Mouse (Mus musculus) gonadal fat pad, adult 2 months (tissue): ENCODE measurements around the gene Golph3. TPM values are rescaled to one million over a fixed set of nuclear protein-coding genes. Genes with fewer than 3 reads are reported as not detected.

Source experiments
- DNase-seq: peaks from one replicate; pipeline ENCODE4 v3.0.0-alpha.2; 2012; ENCODE audit warnings: low read depth
- polyA plus RNA-seq: library from polyadenylated mRNA; depleted of rRNA; stranded (reverse); fragments of >200 nt; gene quantifications from 2 replicates; pipeline ENCODE4 v1.2.3, GENCODE M21; 2012

Gene Golph3
- polyA plus RNA-seq, 1 experiment = 76.3 TPM

DNA sequence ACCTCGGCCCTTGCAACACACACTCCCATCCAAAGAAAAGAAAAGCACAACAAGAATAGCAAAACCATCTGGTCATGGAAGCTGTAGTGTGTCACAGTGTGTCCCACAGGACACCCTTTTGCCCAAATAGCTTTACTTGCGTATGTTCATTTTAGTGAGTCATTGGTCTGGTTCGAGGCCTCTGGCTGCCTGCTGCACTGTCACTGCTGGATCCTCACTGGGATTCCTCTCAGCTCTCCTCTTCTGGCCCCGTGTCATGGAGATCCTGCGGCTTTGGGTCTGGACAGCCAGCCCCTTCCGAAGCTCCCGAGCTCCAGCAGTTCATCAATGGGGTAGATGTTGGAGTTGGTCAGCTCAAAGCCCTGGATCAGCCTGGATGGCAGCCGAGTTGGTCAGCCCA, 2.8 kb upstream of the Golph3 start:
- DNase-seq = no peak

DNA sequence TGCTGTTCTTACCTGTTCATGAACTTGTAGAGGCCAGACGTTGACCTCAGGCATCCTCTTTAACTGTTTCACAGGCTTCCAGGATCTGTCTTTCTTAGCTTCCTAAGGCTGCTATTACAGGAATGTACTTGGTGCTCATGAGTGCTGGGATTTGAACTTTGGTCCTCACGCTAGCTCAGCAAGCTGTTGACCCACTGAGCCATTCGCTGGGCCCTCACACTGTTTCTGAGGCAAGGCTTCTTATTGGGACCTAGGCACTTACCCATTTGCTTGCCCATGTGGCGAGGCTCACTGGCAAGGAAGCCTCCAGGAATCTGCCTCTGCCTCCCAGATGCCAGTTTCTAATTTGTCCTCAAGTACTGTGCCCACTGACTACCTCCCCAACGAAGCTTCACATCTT, 1.4 kb upstream of the Golph3 start:
- DNase-seq = no peak

GRCm38 (mm10) chr15:12320441-12321090, 684 bp upstream of the Golph3 start:
- DNase-seq = peak; percentile 37

DNA sequence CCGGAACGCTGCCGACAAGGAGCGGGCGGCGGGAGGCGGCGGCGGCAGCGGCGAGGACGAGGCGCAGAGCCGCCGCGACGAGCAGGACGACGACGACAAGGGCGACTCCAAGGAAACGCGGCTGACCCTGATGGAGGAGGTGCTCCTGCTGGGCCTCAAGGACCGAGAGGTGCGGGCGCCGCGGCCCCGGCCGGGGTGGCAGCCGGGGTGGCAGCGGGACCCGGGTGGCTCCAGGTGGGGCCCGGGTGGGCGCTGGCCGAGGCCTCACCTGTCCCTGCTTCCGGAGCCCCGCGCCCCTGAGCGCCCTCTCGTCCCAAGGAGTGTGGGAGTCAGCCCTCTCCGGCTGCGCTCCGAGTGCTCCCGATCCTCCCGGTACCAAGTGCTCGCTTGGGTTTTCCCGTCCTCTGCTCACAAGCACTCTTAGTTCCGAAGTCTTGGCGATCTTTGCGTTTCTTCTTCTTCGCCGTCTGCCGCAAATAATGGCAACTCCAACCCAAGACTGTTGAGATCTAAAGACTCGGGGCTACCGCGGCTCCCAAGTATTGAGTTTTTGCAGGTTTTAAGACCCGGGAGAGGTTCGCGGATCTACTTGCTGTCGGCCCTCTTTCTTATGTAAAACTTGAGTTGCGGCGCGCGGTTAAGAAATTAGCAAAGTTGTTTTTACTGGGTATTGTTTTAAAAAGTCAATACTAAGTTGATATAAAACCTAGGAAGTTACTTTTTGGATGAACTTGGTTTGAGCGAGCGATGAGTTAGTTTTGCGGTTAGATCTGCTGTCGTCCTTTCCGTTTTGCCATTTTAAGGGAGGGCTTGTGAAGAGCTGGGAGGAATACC, 755 bp downstream of the Golph3 start, which contains the start of gene 1810049J17Rik:
Gene 1810049J17Rik, minus strand, starts transcription at position 112 of the 834 bp plus-strand sequence.
- no peak for DNase-seq

- no peak for DNase-seq
These were observed 1.6 kb downstream of the Golph3 start for GRCm38 (mm10) chr15:12322676-12323402.

DNA sequence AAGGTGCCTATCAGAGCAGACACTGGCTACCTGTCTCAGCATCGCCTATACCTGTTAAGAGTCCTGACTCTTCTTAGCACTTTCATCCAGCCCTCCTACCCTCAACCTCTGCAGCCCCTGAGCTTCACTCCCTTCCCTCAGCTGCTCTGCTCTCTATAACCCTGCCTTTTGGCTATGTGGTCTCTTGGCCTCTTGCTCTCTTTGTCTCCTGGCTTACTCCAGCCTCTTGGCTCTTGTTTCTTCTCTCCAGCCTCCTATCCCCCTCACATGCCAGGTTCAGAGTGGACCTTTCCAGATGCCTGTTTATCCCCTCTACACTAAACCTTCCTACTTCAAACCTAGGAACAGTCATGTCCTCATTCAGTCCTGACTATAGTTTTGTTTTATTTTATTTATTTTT, 3.1 kb downstream of the Golph3 start:
- DNase-seq = no peak

DNA sequence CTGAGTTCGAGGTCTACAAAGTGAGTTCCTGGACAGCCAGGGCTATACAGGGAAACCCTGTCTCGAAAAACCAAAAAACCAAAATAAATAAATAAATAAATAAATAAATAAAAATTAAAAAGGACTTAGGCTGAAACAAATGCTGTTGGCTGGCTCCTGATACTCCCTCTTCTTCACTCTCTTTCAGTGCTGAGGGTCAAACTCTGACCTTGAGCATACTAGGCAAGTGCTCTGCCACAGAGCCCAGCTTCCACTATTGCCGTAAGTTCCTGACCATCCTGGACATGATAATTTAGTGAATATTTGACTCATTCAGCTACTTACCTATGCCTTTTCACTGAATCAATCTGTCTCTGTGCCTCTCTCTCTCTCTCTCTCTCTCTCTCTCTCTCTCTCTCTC, 9.1 kb downstream of the Golph3 start:
- no peak for DNase-seq

DNA sequence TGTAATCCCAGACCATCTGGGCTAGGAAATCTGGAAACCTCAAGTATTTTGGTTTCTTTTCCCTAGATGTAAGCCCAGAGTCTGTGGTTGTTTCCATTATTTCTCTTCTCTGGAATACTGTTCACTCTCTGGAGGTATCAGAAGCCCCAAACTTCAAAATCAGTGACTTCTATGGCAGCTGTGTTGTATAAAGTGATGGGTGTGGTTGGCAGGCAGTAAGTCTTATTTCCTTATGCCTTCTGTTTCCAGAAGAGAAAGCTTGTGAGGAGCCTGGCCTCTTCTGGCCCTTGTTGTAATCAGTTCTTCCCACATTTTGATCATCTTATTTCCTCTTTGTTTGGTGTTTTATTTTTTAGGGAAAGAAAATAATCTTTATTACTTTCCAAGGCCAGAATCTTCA, 9.6 kb downstream of the Golph3 start:
- DNase-seq = no peak

GRCm38 (mm10) chr15:12331300-12331699, 10.1 kb downstream of the Golph3 start:
- DNase-seq = no peak

DNA sequence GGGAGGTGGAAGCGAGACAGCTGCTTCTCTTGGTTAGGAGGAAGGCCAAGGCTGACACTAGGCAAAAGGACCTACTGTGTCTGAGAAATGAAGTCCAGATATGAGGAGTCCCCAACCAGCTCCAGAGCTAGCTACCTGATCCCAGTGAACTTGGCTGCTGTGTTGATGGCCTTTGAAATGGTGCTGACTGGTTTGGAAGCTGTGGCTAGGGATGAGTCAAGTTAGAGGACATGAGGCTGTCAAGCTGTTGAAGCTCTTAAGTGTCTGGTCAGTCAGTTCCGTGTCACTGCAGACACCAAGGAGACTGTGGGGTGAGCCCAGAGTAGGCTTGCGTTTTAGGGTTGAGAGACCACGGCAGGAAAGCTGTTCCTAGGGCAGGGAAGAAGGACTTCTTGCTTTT, 13.1 kb downstream of the Golph3 start:
- DNase-seq = no peak

GRCm38 (mm10) chr15:12337030-12337778, 16.0 kb downstream of the Golph3 start:
- DNase-seq = no peak

GRCm38 (mm10) chr15:12337779-12338137, 16.5 kb downstream of the Golph3 start:
- no peak for DNase-seq

- DNase-seq = no peak
These were observed 19.5 kb downstream of the Golph3 start for GRCm38 (mm10) chr15:12340536-12341400.

DNA sequence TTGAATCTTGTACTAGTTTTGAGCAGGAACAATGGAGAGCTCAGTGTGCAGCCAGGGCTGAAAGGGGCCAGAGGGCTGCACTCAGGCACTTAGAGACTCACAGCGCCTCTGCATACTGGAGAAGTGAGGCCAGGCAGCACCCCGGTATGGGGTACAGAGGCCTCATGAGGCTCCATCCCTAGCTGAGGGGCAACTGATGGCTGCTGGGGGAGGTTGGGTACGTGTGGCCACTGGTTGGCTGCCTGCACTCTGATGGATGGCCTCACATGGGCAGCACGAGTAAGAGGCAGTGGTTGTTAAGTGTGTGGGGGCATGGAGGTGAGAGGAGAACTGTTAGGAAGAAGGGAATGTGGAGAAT, 20.1 kb downstream of the Golph3 start:
- DNase-seq = no peak

DNA sequence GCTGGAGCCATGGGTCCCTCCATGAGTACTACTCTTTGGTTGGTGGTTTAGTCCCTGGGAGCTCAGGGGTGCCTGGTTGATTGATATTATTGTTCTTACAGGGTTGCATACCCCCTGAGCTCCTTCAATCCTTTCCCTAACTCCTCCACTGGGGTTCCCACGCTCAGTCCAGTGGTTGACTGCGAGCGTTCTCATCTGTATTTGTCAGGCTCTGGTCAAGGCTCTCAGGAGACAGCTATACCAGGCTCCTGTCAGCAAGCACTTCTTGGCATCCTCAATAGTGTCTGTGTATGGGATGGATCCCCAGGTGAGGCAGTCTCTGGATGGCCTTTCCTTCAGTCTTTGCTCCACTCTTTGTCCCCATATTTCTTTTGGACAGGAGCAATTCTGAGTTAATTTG, 25.7 kb downstream of the Golph3 start:
- DNase-seq = no peak

GRCm38 (mm10) chr15:12348950-12349349, 27.7 kb downstream of the Golph3 start:
- DNase-seq = no peak

- DNase-seq = no peak
These were observed 28.6 kb downstream of the Golph3 start for GRCm38 (mm10) chr15:12349840-12350239.

DNA sequence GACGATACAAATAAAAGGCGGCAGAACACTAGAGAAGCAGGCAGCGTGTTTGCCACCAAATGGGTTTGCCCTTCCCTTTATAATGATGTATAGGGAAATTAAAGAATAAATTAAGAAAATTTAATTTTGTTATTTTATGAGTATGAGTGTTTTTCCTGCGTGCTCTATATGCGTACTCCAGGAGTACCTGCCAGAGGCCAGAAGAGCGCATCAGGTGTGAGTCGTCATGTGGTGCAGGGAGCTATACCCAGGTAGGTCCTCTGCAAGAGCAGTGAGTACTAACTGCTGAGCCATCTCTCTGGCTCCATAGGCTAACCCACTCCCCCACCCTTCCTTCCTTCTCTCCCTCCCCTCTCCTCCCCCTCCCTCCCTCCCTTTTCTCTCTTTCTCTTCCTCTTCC, 30.2 kb downstream of the Golph3 start:
- no peak for DNase-seq

DNA sequence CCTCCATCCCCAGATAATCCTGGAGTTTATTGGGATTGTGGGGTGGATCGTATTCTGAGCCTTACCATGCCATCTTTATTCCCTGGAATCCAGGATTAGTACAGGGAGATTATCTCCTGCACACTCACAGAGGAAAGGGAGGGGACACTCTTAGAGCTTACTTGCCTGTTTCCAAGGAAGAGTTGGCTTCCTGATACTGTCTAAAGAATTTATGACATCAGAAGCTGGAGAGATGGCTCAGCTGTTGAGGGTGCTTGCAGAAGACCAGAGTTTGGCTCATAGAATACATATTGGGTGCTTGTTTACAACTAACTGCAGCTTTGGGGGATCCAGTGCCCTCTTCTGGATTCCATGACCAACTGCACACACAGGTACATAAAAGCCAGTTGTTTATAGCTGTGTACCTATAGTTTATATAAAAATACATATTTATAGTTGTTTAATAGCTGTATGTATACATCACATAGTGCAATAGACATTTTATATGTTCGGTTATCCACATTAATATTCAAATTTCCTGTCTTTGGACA, 33.1 kb downstream of the Golph3 start:
- no peak for DNase-seq

- DNase-seq = no peak
These were observed 34.0 kb downstream of the Golph3 start for GRCm38 (mm10) chr15:12355261-12355660.

DNA sequence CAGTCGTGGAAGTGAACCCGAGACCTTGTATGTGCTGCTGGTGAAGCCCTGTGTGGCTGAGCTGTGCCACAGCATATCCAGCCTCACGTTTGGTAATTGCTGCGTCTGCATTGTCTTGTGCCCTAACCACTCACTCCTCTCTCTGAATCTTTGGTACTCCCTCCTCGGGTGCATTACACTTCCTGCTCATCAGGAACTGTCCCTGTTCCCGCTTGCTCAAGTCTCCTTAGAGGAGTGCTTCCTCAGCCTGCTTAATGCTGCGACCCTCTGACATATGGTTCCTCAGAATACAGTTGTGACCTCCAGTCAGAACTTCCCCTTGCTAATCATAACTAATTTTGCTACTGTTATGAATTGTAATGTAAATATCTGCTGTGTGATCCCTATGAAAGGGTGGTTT, 34.7 kb downstream of the Golph3 start:
- no peak for DNase-seq
